Comparison of ENCODE assay signal across 8 mouse cellular contexts in the genomic region with DNA sequence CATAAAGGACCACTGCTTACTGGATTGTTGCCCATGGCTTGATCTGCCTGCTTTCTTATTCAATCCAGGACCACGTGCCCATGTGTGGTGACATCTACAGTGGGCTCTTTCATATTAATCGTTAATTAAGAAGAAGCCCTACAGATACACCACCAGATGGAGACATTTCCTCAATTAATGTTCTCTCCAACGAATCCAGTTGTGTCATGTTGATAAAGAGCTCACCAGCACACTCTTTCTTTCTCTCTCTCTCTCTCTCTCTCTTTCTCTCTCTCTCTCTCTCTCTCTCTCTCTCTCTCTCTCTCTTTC. TPM values are rescaled to one million over a fixed set of nuclear protein-coding genes. Genes with fewer than 3 reads are reported as not detected.
DNase-seq lines count a peak whose midpoint lies in the region; ATAC-seq and TF ChIP-seq lines count a peak whose summit lies in the region.

No protein-coding gene starts in this region.

- no peaks in the 10 kb centered on the region for H3K36me3 ChIP-seq in lung, embryonic 15.5 days
- no peaks in the 10 kb centered on the region for H3K36me3 ChIP-seq in forebrain, embryonic 12.5 days (replicated peaks)
- H3K36me3 ChIP-seq in splenic B cell, adult 2 months (ENCODE audit: control insufficient read depth, insufficient read depth, low read length, poor library complexity, severe bottlenecking), result no peaks in the 10 kb centered on the region

- H3K27ac ChIP-seq in lung, embryonic 15.5 days, result no peak overlapping the region
- H3K27ac ChIP-seq in forebrain, embryonic 12.5 days, result no peak overlapping the region

- H3K9me3 ChIP-seq in lung, embryonic 15.5 days, result no peaks in the 10 kb centered on the region
- H3K9me3 ChIP-seq in forebrain, embryonic 12.5 days, result no peaks in the 10 kb centered on the region

- no peak overlapping the region for H3K4me3 ChIP-seq in lung, embryonic 15.5 days
- no peak overlapping the region for H3K4me3 ChIP-seq in lung, adult 2 months (replicated peaks; ENCODE audit: extremely low read depth, low read depth, low read length)
- H3K4me3 ChIP-seq in forebrain, embryonic 12.5 days (replicated peaks), result no peak overlapping the region

- H3K27me3 ChIP-seq in lung, embryonic 15.5 days, result peaks cover 9% of the 10 kb centered on the region; the same call in 1 of the 2 replicates
- no peaks in the 10 kb centered on the region; the same call in 1 of the 2 replicates for H3K27me3 ChIP-seq in forebrain, embryonic 12.5 days
- H3K27me3 ChIP-seq in splenic B cell, adult 2 months (ENCODE audit: control insufficient read depth, insufficient read depth, low read length, poor library complexity, severe bottlenecking), result no peaks in the 10 kb centered on the region; the same call in 1 of the 2 replicates

- no peak for TF ChIP-seq CTCF in lung, adult 2 months (IDR thresholded peaks at IDR 0.05; ENCODE audit: insufficient read depth, low read length)

- 0 out of 2 replicates have a peak overlapping the region, but pooled peaks have one; percentile 22 for H3K4me2 ChIP-seq in lung, embryonic 15.5 days
- H3K4me2 ChIP-seq in forebrain, embryonic 12.5 days, result peak overlapping the region; percentile 40

- TF ChIP-seq POLR2A in lung, adult 2 months (IDR thresholded peaks at IDR 0.05; ENCODE audit: borderline replicate concordance, extremely low read depth, low read depth, low read length), result no peak

- no peak overlapping the region for H3K9ac ChIP-seq in lung, embryonic 15.5 days
- H3K9ac ChIP-seq in forebrain, embryonic 12.5 days, result no peak overlapping the region

- no peak for ATAC-seq in lung, embryonic 15.5 days (ENCODE audit: borderline replicate concordance, extremely low read depth, low FRiP score, low TSS enrichment)
- ATAC-seq in forebrain, embryonic 12.5 days (ENCODE audit: low FRiP score), result peak; percentile 71

- no peaks in the 10 kb centered on the region for H3K4me1 ChIP-seq in lung, embryonic 15.5 days
- peaks cover 2% of the 10 kb centered on the region; the same call in 1 of the 2 replicates for H3K4me1 ChIP-seq in lung, adult 2 months (ENCODE audit: control insufficient read depth, insufficient read depth, low read length)
- peaks cover 19% of the 10 kb centered on the region for H3K4me1 ChIP-seq in forebrain, embryonic 12.5 days

- 4% methylated on average over 3 of the region's 3 CpGs for WGBS in lung, embryonic 15.5 days
- 1% methylated on average over 3 of the region's 3 CpGs for WGBS in lung, adult 2 months
- WGBS in forebrain, embryonic 12.5 days, result 3% methylated on average over 3 of the region's 3 CpGs

- DNase-seq in cerebellum, adult 8-10 months, result peak; percentile 8
- DNase-seq in cerebellum, adult 9-11 months, result no peak
- DNase-seq in lung, adult 2 months, result no peak
- peak; percentile 22 for DNase-seq in layer of hippocampus, adult 9-11 months
- DNase-seq in splenic B cell, adult 2 months (ENCODE audit: low read depth, low spot score), result peak; percentile 67
- no peak for DNase-seq in ovary, postnatal 14 days (ENCODE audit: low spot score)

RNA-seq across cellular contexts. Expression of a gene that starts 17.9 kb away (rescaled TPM):
- polyA plus RNA-seq in lung, embryonic 15.5 days (2015; fragmentation: Nextera tagmentation; extraction: Ambion mirVana), result not detected in 2 replicates
- 0.06 and 0.07 TPM in 2 replicates for polyA plus RNA-seq in lung, adult 2 months (2012; rRNA removed)
- polyA plus RNA-seq in forebrain, embryonic 12.5 days (2016; fragmentation: Nextera tagmentation; extraction: Ambion mirVana), result not detected in 2 replicates

RNA-seq across cellular contexts. Expression of a gene that starts 53.0 kb away (rescaled TPM):
- not detected in 2 replicates for polyA plus RNA-seq in lung, embryonic 15.5 days (2015; fragmentation: Nextera tagmentation; extraction: Ambion mirVana)
- polyA plus RNA-seq in lung, adult 2 months (2012; rRNA removed), result not detected in 2 replicates
- polyA plus RNA-seq in forebrain, embryonic 12.5 days (2016; fragmentation: Nextera tagmentation; extraction: Ambion mirVana), result not detected in 2 replicates

Comparison
In these comparisons a context has a peak if more than half of its experiments do, and no peak if none do; other contexts are left out.
1. DNase-seq: peak in cerebellum, adult 8-10 months (single experiment), layer of hippocampus, adult 9-11 months (single experiment) and splenic B cell, adult 2 months (single experiment); none in cerebellum, adult 9-11 months (single experiment), lung, adult 2 months (single experiment) and ovary, postnatal 14 days (single experiment).